Mouse (Mus musculus) v-Abl transformed pro-B cells (cell line): Measurements from ENCODE around the gene Vps45.

Source experiments
- in situ Hi-C, 2 experiments: fragments of 400-800 bp; cut with MboI; formaldehyde crosslinking; loops; one replicate each; pipeline ENCODE4 v1.15.1; 2025; ENCODE audit not compliant: unreplicated experiment in 2 of 2

Vps45 gene

GRCm38 (mm10) chr3:95957359-95958148, 100.7 kb downstream of the Vps45 start:
- in situ Hi-C loops = loop anchor here in 1 of 2 experiments (25.0 kb wide), 1 partner anchor 305 kb away; the partner anchor contains the start of genes Hist2h2bb, Hist2h3b and Hist2h4

GRCm38 (mm10) chr3:95955318-95955717, 102.9 kb downstream of the Vps45 start:
- in situ Hi-C loops = loop anchor here in 1 of 2 experiments (25.0 kb wide), 1 partner anchor 307 kb away; the partner anchor contains the start of genes Hist2h2bb, Hist2h3b and Hist2h4

GRCm38 (mm10) chr3:95954648-95955173, 103.6 kb downstream of the Vps45 start:
- in situ Hi-C loops = loop anchor here in 1 of 2 experiments (25.0 kb wide), 1 partner anchor 308 kb away; the partner anchor contains the start of genes Hist2h2bb, Hist2h3b and Hist2h4

GRCm38 (mm10) chr3:95953522-95953921, 104.7 kb downstream of the Vps45 start:
- in situ Hi-C loops = loop anchor here in 1 of 2 experiments (25.0 kb wide), 1 partner anchor 309 kb away; the partner anchor contains the start of genes Hist2h2bb, Hist2h3b and Hist2h4

- in situ Hi-C loops = loop anchor here in 1 of 2 experiments (25.0 kb wide), 1 partner anchor 309 kb away; the partner anchor contains the start of genes Hist2h2bb, Hist2h3b and Hist2h4
Observed at GRCm38 (mm10) chr3:95953023-95953422, 105.2 kb downstream of the Vps45 start.

- in situ Hi-C loops = loop anchor here in 1 of 2 experiments (25.0 kb wide), 1 partner anchor 311 kb away; the partner anchor contains the start of genes Hist2h2bb, Hist2h3b and Hist2h4
Observed at GRCm38 (mm10) chr3:95951566-95951965, 106.7 kb downstream of the Vps45 start.

- in situ Hi-C loops = loop anchor here in 1 of 2 experiments (25.0 kb wide), 1 partner anchor 311 kb away; the partner anchor contains the start of genes Hist2h2bb, Hist2h3b and Hist2h4
Observed at GRCm38 (mm10) chr3:95950763-95951551, 107.3 kb downstream of the Vps45 start.
